Mouse (Mus musculus): Measurements from ENCODE around the gene Tuft1.
"Not testable (repeated sequence)": the region's sequence is repeated elsewhere in the genome, so short reads cannot be mapped to it uniquely, and the experiment has no call there.

Tuft1 gene

DNA sequence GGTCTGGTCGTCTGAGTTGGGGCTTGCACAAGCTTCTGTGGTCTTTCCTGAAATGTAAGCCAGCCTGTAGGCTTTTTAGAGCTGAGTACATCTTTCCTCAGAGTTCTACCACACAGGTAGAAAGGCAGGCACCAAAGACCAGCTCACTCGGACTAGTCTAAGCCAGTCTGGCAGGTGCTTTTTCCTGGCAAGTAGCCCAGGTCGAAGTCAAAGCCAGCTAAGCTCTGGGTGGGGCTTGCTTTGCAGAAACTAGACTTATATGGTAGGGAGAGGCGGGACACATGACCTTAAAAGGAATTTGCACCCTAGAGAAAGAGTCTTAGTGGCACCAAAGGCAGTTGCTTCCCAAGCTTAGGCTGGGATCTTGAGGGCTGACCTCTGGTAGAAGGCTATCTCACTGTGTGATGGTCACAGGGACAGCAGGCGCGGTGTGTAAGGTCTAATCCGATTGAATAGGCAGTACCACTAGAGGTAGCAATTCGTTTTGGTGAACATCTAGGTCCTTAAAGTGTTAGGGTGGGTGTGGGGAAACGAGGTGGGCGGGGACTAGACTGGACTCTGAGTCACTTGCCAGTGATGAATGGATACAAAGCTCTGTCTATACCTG, 573 bp upstream of the Tuft1 start:
- peak; percentile 78 for DNase-seq (ENCODE audit: low spot score)

DNA sequence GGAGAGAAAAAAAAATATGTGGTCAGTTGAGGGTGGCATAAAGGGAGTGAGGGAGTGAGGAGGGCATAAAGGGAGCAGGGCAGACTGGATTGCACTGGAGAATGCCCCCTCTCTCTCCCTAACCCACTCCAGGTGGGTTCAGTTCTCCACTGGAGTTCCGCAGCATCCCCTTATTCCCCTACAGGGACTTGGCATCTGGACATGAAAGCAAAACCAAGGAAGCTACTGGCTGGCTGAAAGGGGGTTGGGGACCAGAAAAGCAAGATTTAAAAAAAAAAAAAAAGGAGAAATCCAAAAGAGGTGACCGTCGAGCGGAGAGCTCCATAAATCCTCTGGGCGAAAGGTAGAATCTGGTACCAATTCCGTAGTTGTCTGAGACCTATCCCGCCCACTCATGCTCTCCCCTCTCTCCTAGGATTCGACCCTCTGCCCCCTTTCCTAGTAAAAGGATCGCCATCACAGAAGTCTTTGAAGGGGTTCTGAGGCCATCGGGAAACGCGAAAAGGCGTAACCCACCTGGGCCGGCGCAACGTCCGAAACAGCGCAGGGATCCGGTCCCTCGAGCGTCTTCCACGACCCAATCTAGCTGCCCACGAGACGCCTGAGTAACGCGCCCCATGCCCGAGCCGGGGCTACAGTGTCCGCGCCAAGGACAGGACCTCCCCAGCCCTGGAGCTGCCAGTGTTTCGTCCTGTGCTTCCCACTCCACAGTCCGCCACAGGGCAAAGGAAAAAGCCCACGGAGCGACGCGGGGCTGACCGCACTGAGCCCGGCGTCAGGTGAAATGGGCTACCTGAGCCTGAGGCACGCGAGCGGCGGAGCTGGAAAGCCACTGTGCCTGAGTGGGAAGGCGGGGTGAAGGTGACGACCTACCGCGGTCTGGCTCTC, 576 bp downstream of the Tuft1 start:
- not testable (repeated sequence) for DNase-seq (ENCODE audit: low spot score)

DNA sequence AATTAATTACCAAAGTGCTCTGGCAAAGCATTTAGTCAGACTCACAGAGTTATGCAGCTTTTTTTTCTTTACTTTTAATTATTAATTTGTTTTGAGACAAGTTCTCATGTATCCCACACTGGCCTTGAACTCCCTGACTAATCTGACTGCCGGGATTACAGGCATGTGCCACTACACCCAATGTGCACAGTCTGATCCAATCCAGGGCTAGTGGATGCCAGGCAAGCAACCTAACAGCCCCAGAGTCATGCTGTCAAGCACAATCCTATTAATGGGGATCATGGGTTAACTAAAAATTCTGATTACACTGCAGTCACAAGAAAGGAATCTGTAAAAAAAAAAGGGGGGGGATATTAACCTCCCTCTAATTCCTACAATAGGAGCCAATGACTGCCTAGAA, 4.7 kb downstream of the Tuft1 start:
- DNase-seq (ENCODE audit: low spot score), result not testable (repeated sequence)

DNA sequence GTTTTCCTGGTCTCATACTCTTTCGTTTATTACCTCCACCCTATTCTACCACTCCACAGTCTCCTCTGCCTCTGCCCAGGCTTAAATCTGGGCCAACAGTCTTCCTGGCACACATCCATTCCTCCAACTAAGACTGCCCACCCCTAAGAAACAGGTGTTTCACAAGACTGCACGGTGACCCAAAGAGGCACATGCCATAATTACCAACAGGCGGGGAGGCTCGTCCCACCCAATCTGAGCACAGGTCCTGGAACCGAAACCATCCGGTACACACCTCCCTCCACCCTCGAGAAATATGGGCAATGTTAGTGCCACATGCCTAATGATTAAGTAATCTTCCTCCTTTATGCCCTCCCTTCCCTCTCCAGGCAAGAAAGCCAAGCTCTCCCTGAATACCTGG, 8.3 kb downstream of the Tuft1 start:
- DNase-seq (ENCODE audit: low spot score), result no peak

DNA sequence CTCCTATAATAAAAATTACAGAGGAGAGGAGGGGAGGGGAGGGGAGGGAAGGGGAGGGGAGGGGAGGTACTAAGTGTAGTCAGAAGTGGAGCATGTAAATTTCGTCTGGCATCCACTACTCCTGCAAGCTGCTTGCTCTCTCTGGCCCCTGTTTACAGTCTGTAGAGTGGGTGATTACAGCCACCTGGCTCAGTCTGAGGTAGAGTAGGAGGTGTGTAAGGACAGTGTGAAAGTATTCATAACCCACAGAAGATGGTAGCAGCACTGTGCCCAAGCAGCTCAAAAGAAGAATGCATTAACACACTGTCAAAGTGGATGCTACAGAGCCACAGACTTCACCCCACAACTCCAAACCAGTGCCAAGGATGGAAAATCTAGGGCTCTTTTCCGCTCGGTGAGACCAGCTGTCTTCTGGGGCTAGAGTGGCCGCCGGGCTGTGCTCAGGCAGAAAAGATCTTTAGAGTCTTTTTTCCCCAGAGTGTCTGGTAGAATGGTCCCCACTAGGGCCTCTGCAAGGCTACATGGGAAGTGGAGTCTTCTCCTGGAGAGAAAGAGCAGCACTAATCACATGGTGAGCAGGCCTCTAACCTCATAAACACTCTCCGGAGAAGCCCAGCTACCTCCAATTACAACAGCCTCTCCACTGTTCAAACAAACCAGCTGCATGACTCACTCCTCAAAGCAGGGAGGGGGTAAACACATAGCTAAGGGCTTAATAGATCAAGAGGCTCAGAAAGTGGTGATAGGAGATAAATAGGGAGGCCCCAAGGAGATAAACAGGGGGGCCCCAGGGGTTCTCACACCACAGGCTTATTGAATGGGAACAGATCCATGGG, 9.7 kb downstream of the Tuft1 start:
- DNase-seq (ENCODE audit: low spot score), result peak; percentile 87

DNA sequence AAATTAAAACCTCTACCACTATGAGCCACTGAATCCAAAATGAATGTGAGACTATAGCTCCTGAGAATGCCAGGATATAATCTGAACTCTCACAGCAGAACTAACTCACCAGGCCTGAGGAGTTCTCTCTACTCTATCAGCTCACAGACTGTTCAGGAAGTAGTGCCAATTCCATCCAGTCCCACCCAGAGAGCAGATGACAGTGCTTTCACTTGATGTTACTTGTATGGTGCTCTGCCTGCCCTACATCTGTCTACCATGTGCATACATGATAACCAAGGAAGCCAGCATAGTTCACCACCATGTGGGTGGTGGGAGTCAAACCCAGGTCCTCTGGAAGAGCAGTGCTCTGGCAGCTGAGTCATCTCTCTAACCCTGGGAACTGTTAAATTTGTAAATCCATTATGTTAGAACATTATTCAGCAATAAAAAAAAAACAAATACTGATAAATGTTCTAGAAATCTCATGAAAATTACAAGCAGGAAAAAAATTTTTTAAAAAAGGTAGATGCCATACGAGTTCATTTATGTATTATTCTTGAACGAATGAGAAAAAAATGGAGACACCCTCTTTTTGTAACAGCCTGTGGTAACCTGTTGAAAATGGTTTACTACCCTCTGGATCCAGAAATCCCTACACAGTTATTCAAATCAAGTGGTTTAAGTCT, 16.0 kb downstream of the Tuft1 start, which contains the start of gene Gm10972:
TSS of gene Gm10972 (plus strand) at position 618 of the 668 bp plus-strand sequence.
- DNase-seq (ENCODE audit: low spot score), result not testable (repeated sequence)

DNA sequence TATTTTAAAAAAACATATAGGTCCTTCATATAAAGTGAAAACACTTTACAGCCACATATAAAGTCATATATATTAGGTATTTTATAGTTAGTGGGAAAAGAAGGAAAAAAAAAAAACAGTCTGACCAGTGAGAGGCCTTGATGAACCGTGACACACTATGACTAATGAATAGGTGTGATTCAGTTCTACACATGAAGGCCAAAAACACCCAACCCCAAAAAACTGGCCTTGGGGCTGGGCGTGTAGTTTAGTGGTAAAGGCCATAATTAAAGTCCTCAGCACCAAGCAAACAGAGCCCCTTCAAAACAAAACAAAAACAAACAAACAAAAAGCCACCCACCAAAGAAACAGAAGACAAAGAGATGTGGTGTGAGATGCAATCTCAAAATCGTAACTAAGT, 28.8 kb downstream of the Tuft1 start:
- DNase-seq (ENCODE audit: low spot score), result no peak

DNA sequence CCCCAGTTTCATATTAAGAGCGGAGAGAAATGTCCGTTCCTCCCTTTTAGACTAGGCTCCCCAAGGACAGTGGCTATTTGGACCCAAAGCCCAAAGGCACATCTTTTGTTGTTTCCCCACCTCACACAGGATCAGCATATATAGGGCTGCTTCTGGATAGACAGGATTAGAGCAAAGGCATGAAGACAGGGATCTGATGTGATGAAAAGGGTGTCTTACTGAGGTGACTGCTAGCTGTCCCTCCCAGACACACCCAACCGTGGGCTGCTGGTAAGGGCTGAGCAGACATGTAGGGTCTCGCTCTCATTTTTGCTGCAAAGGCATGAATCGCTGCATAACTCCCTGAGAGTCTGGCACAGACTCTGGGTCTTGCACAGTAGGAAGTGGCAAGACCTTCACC, 30.0 kb downstream of the Tuft1 start:
- no peak for DNase-seq (ENCODE audit: low spot score)

DNA sequence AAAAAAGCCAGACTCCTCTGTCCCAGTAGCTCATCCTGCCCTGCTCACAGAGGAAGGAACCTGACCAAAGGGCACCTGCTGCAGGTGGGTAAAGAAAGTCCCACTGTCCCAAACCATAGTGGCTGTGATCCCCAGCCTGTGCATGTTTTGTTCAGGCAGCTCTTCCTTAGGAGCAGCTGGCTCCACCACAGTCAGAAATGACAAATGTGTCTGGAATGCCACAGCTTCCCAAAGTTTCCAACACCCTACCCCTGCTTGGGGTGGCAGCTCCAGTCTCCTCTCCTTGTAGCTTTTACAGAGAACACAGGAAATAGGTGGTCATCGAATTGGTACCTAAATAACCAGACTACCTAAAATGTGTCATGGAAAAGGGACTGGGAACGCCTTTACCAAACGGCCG, 34.4 kb downstream of the Tuft1 start:
- DNase-seq (ENCODE audit: low spot score), result no peak

DNA sequence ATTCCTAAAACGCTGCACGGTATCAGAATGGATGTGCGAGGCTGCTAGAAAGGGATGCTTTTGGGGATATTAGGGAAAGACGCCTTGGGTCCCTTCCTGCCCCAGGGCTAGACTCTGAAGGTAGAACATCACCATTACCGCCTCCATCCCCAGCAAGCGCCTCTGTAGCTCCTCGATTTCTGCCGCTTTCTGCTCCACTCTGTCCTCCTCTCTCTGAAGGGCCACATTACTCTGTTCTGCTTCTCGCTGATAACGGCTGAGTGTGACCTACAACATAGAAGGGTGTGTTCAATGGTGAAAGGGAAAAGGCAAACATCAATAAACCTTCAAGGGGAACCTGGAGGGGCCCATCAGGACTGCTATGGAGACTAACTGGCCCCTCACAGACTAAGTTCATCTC, 36.1 kb downstream of the Tuft1 start:
- DNase-seq (ENCODE audit: low spot score), result no peak

DNA sequence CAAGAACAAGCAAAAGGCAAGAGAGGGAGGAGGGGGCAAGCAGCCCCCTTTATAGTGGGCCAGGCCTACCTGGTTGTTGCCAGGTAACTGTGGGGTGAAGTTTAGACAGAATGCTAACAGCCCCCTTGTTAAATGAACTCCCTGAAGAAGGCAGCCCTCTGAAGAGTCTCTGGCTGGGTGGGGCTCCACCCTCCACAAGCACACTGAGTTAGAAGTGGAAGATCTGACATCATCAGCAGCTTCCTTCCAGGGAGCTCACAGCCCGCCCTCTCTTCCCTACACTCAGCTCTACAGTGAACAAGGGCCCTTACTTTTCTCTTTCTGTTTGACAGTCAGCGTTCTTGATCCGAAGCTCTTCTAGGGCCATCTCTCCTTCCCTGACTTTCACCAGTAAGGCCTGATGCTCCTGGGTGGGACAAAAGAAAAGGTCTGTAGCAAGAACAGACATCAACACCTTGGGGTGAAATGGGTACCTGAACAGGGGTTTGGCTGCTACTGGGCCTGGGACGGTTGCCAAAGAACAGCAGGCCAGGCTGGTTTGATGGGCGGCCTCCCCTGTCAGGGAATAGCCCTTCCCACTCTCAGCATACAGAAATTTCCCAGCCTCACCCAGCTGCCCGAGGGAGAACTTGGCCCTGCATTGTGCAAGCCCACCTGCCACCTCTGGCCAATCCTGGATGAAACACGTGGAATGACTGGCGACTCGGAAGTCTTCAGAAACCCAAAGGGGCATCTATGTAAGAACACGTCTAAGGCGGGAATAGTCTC, 36.7 kb downstream of the Tuft1 start:
- DNase-seq (ENCODE audit: low spot score), result no peak

DNA sequence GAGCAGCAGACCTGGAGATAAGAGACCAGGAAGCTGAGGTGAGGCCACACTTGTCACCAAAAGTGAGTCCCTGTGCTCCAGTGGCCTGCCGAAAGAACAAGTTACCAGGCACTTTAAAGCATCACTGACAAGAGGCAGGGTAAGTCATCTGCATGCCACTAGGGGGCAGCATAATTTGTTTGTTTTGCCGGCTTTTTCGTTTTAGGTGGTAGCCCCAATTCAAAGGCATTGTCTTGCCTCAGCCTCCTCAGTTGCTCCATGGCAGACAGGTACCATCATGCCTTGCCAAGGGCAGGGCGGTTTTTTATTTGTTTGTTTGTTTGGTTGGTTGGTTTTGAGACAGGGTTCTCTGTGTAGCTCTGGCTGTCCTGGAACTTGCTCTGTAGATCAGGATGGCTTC, 42.0 kb downstream of the Tuft1 start:
- DNase-seq (ENCODE audit: low spot score), result no peak

DNA sequence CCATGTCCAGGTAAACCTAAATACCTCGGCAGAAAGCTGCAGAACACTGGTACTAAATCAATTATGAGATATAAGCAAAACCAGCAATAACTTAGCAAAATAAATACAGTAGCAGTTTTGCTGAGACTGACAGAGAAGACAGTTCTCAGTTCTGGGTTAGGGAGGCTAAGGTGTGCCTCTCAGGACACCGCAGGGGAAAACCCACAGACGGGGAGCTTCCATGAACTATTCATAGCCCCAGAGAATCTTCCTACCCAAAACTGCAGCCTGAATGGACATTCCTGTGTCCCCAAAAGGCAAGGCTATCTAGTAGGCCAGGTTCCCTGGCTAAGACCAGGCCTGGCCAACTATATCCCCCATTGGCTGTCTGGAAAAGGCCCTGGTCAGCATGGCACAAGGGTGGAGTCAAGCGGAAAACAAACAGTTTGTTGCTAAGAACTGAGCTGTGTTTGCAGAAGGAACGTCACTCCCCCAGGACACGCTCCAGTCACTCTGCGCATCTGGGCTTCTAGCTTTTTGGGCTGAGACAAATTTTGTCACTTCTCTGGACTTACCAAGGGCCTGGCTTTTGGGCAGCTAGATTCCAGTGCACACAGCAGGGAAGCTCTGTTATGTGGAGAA, 45.3 kb downstream of the Tuft1 start:
- DNase-seq (ENCODE audit: low spot score), result peak; percentile 44

DNA sequence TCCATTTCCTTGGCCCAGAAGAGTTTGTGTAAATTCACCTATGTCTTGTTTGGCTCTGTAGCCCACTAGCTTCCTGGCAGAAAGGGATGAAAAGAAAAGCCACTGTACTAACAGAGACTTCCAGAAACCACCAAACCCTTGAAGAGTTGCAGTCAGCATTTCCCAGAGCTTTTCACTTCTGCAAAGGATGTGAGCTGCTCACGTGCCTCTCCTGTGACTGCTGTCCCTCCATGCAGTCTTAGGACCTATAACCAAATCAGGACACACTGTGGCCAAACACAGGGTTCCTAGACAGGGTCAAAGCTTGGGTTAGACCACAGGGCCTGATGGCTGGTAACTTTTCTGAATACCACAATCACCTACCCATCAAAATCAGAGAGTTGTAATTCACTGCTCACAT, 46.4 kb downstream of the Tuft1 start:
- no peak for DNase-seq (ENCODE audit: low spot score)

DNA sequence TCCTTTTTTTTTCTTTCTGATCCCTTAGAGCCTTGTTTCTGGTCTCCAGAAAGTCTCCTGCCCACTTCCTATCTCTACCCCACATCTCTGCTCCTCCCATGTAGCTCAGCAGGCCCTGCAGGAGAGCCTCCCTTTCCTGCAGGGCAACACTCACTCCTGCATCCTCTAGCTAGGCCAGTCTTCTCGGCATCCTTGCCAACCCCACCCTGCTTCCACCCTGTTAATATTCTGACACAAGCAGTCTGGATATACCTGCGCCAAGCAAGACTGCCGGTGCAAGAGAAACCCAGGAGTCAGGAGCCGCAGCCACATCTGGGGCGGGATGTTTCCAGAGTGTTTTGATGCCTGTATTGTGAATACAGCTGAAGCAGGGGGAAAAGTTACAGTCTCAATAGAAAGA, 46.8 kb downstream of the Tuft1 start:
- no peak for DNase-seq (ENCODE audit: low spot score)

DNA sequence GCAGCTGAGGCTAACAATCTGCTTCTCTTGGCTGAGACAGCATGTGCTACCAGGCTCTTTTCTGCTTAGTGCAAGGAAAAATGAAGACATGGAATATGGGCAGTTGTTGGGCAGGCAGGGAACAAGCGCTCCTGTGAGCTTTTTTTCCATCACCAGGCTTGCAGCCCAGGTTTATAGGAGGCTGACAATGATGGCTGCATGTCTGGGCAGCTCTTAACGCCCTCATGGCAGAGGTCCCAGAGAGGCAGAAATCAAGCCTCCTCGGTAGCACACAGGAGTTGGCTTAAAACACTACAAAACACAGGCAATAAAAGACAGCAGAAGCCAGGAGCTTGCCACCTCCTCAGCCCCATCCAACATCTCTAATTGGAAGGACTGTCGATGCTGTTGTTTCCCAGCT, 47.3 kb downstream of the Tuft1 start:
- DNase-seq (ENCODE audit: low spot score), result no peak

DNA sequence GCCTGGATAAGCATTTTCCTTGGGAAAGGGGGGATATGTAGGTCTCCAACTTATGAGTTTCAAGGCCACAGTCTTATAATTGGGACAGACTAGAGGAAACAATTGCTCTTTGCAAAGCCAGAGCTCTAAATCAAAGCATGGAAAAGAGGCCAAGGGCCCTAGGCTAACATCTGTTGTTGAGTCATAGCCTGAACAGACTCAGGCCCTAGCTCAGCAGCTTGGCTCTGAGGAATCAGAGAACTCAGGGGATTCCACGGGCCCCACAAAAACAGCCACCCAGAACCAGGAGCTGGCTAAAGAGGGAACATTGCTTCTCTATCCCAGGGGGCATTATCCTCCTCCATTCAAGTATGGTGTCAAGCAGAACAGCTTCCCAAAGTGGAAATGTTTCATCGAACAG, 48.1 kb downstream of the Tuft1 start:
- no peak for DNase-seq (ENCODE audit: low spot score)

DNA sequence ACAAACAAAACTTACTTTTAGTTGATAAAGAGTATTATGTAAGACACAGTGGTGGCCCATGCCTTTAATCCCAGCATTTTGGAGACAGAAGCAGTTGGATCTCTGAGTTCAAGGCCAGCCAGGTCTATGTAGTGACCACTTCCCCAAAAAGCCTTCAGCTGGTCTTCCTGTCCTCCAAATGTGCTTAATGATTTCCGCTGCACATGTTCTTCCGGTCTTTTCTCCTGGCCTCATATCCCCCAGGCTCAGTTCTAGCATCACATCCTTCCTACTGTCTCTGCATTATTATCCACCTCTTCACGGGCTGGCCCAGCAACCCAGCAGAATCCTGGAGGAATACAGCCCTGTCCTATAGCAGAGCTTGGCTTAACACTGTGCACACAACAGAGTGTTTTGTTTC, 49.1 kb downstream of the Tuft1 start:
- DNase-seq (ENCODE audit: low spot score), result no peak

DNA sequence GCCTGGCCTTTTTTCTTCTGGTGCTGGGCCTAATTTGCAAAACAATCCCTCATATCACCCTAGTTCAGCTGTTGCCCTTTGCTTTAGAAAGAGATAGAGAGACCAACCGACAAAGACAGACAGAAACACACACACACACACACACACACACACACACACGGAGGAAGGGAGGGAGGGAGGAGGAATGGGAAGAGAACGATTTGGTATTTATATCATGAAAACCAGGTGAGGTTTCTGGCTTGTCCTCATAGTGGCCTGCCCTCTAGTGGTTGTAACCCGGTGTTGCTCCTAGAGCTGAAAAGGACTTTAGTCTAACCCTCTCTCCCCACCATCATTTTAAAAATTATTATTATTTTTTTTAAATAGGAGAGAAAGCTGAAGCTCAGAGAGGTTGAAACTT, 56.7 kb downstream of the Tuft1 start:
- no peak for DNase-seq (ENCODE audit: low spot score)

DNA sequence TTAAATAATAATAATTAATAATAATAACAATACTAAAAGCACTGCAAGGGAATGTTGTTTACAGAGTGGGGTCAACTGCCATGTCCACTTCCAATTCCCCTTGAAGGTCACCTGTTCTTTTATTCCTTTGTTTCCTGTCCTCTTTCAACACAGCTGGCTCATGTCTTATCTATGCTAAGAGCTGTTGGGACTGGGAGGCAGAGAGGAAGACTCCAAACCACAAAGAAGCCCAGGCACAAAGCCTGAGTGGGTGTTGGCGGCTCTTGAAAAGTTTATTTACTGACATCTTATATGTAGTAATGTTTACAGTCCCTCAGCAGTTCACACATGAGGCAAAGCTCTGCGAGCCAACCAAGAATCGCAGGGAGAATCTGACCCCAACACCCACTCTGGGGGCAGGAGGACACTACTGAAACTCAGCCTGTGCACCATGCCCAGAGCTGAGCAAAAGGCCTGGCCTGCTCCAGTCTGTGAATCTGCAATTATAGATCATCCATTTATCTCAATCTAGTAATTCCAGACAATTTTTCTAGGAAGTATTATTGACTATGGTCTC, 61.4 kb downstream of the Tuft1 start:
- DNase-seq (ENCODE audit: low spot score), result no peak

DNA sequence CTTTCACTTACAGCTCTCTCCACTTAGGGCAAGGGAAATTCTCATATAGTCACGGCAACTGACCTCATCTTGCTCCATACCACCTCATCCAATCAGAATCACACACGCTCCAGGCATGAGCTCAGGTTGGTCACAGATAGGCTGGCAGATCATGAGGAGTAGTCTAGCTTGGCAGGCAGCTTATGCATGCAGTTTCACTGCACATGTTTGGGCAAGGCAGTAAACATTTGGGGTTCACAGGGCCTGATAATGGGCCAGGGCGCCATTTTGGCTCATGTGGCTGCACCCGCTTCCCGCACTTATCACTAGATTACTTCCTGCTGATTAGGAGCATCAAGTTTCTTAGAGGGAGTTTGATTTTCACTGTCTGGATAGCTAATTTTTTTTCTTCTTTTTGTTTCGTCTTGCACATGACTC, 62.8 kb downstream of the Tuft1 start:
- DNase-seq (ENCODE audit: low spot score), result no peak

Data from yolk sac, embryonic 10.5 days (tissue).